Mouse (Mus musculus) limb, embryonic 11.5 days (tissue): ENCODE measurements around the gene Arl6. TPM values are rescaled to one million over a fixed set of nuclear protein-coding genes. Genes with fewer than 3 reads are reported as not detected.

ENCODE experiments used
- ATAC-seq: fragments of 200-750 bp; cut with Nextera tagmentation; 2 replicates; pipeline ENCODE4 v1.8.0; 2017; ENCODE audit warnings: low read depth; ENCODE audit not compliant: insufficient number of reproducible peaks, low FRiP score, low TSS enrichment
- DNase-seq: peaks from one replicate; pipeline ENCODE4 v3.0.0-alpha.2; 2015; ENCODE audit warnings: low spot score
- H3K27ac ChIP-seq: fragments of 300-500 bp; sonication (generic); replicated peaks from 2 replicates; pipeline ENCODE4 v1.5.1; 2014; ENCODE audit warnings: low read depth, mild to moderate bottlenecking, low read length
- H3K27me3 ChIP-seq: fragments of 300-500 bp; sonication (generic); 2 replicates; pipeline ENCODE4 v1.6.1; 2014; ENCODE audit warnings: mild to moderate bottlenecking, low read length, mixed read lengths; ENCODE audit not compliant: control insufficient read depth, insufficient read depth
- H3K36me3 ChIP-seq: fragments of 300-500 bp; sonication (generic); 2 replicates; pipeline ENCODE4 v1.6.1; 2014; ENCODE audit warnings: mild to moderate bottlenecking, low read length, moderate library complexity, mixed read lengths; ENCODE audit not compliant: control insufficient read depth, insufficient read depth
- H3K4me1 ChIP-seq: fragments of 300-500 bp; sonication (generic); 2 replicates; pipeline ENCODE4 v1.6.1; 2014; ENCODE audit warnings: low read length, mixed read lengths; ENCODE audit not compliant: control insufficient read depth, insufficient read depth
- H3K4me2 ChIP-seq: fragments of 300-500 bp; sonication (generic); 2 replicates; pipeline ENCODE4 v1.6.1; 2014; ENCODE audit warnings: low read depth, mild to moderate bottlenecking, moderate library complexity; ENCODE audit not compliant: severe bottlenecking
- H3K4me3 ChIP-seq: fragments of 300-500 bp; sonication (generic); 2 replicates; pipeline ENCODE4 v1.5.1; 2014; ENCODE audit warnings: low read depth, low read length
- H3K9ac ChIP-seq: fragments of 300-500 bp; sonication (generic); 2 replicates; pipeline ENCODE4 v1.6.1; 2014; ENCODE audit warnings: mild to moderate bottlenecking, low read length
- H3K9me3 ChIP-seq: fragments of 300-500 bp; sonication (generic); 2 replicates; pipeline ENCODE4 v1.6.1; 2016; ENCODE audit warnings: low read length; ENCODE audit not compliant: control insufficient read depth
- WGBS: fragments of 180-500 bp; shearing (Covaris S2); extraction: QIAGEN DNeasy Blood & Tissue Kit; methylation state at CpG from one replicate; pipeline ENCODE4 v1.1.7; 2014; 5-methylcytosine and 5-hydroxymethylcytosine counted together
- polyA plus RNA-seq: library from polyadenylated mRNA; unstranded; fragments of >200 nt; fragmentation: Nextera tagmentation; extraction: Ambion mirVana; gene quantifications from 2 replicates; pipeline ENCODE4 v1.2.1, GENCODE M21; 2014

The Arl6 gene
- polyA plus RNA-seq, 1 experiment from 2014 or later, result 44.3 TPM

- Histone ChIP-seq H3K36me3 (no peaks in the 10 kb centered on the region), H3K4me1 (peaks cover 7% of the 10 kb centered on the region; the same call in 1 of the 2 replicates), H3K27me3 (no peaks in the 10 kb centered on the region), H3K9ac (no peak overlapping the region), H3K27ac (no peak overlapping the region), H3K9me3 (no peaks in the 10 kb centered on the region), H3K4me2 (peak overlapping the region; percentile 66; the same call in 1 of the 2 replicates), H3K4me3 (no peak overlapping the region)
- DNase-seq, result no peak
- 16% methylated on average over 4 of the region's 4 CpGs for WGBS
- no peak for ATAC-seq
Observed at GRCm38 (mm10) chr16:59598997-59599396, 40.2 kb downstream of the Arl6 start.

- Histone ChIP-seq H3K27me3 (no peaks in the 10 kb centered on the region), H3K9ac (no peak overlapping the region), H3K36me3 (no peaks in the 10 kb centered on the region), H3K9me3 (no peaks in the 10 kb centered on the region), H3K4me3 (no peak overlapping the region), H3K4me2 (no peak overlapping the region), H3K4me1 (peaks cover 7% of the 10 kb centered on the region; the same call in 1 of the 2 replicates), H3K27ac (no peak overlapping the region)
- WGBS, result 90% methylated on average over 6 of the region's 6 CpGs
- no peak for ATAC-seq
- no peak for DNase-seq
Observed at GRCm38 (mm10) chr16:59597256-59597655, 41.9 kb downstream of the Arl6 start.

- Histone ChIP-seq H3K9ac (no peak overlapping the region), H3K27ac (no peak overlapping the region), H3K27me3 (no peaks in the 10 kb centered on the region), H3K4me2 (no peak overlapping the region), H3K4me3 (no peak overlapping the region), H3K36me3 (no peaks in the 10 kb centered on the region), H3K4me1 (peaks cover 7% of the 10 kb centered on the region; the same call in 1 of the 2 replicates), H3K9me3 (no peaks in the 10 kb centered on the region)
- no peak for DNase-seq
- WGBS, result 75% methylated on average over 3 of the region's 3 CpGs
- no peak for ATAC-seq
Observed at GRCm38 (mm10) chr16:59594714-59595113, 44.5 kb downstream of the Arl6 start.

GRCm38 (mm10) chr16:59590790-59591189, 48.4 kb downstream of the Arl6 start:
- no peak overlapping the region for H3K4me3 ChIP-seq
- no peaks in the 10 kb centered on the region for H3K36me3 ChIP-seq
- no peaks in the 10 kb centered on the region for H3K27me3 ChIP-seq
- H3K9me3 ChIP-seq, result no peaks in the 10 kb centered on the region
- H3K9ac ChIP-seq, result no peak overlapping the region
- DNase-seq, result no peak
- 75% methylated on average over 6 of the region's 6 CpGs for WGBS
- H3K27ac ChIP-seq, result no peak overlapping the region
- H3K4me1 ChIP-seq, result no peaks in the 10 kb centered on the region
- H3K4me2 ChIP-seq, result no peak overlapping the region
- ATAC-seq, result no peak

GRCm38 (mm10) chr16:59588351-59589025, 50.7 kb downstream of the Arl6 start:
- no peak overlapping the region for H3K4me3 ChIP-seq

GRCm38 (mm10) chr16:59587816-59588215, 51.4 kb downstream of the Arl6 start:
- 84% methylated on average over 10 of the region's 10 CpGs for WGBS

More at GRCm38 (mm10) chr16:59588351-59589025, 50.7 kb downstream of the Arl6 start:
- WGBS, result 77% methylated on average over 13 of the region's 13 CpGs
- no peak overlapping the region for H3K9ac ChIP-seq
- H3K4me2 ChIP-seq, result no peak overlapping the region
- H3K9me3 ChIP-seq, result no peaks in the 10 kb centered on the region
- no peaks in the 10 kb centered on the region for H3K27me3 ChIP-seq
- no peaks in the 10 kb centered on the region for H3K4me1 ChIP-seq
- no peaks in the 10 kb centered on the region for H3K36me3 ChIP-seq
- peak; percentile 21 for DNase-seq
- ATAC-seq, result no peak
- no peak overlapping the region for H3K27ac ChIP-seq

GRCm38 (mm10) chr16:59586911-59587310, 52.3 kb downstream of the Arl6 start:
- H3K4me1 ChIP-seq, result no peaks in the 10 kb centered on the region
- H3K4me2 ChIP-seq, result no peak overlapping the region
- no peak overlapping the region for H3K27ac ChIP-seq
- H3K36me3 ChIP-seq, result no peaks in the 10 kb centered on the region
- DNase-seq (peak; percentile 17), ATAC-seq (no peak)
- no peaks in the 10 kb centered on the region for H3K9me3 ChIP-seq
- no peak overlapping the region for H3K9ac ChIP-seq
- 92% methylated on average over 8 of the region's 8 CpGs for WGBS
- H3K27me3 ChIP-seq, result no peaks in the 10 kb centered on the region
- no peak overlapping the region for H3K4me3 ChIP-seq

More at GRCm38 (mm10) chr16:59587816-59588215, 51.4 kb downstream of the Arl6 start:
- H3K4me1 ChIP-seq, result no peaks in the 10 kb centered on the region
- H3K27ac ChIP-seq, result no peak overlapping the region
- DNase-seq (peak; percentile 16), ATAC-seq (no peak)
- no peak overlapping the region for H3K9ac ChIP-seq
- H3K27me3 ChIP-seq, result no peaks in the 10 kb centered on the region
- H3K9me3 ChIP-seq, result no peaks in the 10 kb centered on the region
- H3K4me2 ChIP-seq, result no peak overlapping the region
- H3K4me3 ChIP-seq, result no peak overlapping the region
- no peaks in the 10 kb centered on the region for H3K36me3 ChIP-seq

GRCm38 (mm10) chr16:59586276-59586675, 52.9 kb downstream of the Arl6 start:
- H3K4me1 ChIP-seq, result no peaks in the 10 kb centered on the region
- H3K9ac ChIP-seq, result no peak overlapping the region
- H3K4me2 ChIP-seq, result no peak overlapping the region
- no peaks in the 10 kb centered on the region for H3K9me3 ChIP-seq
- no peak for ATAC-seq
- DNase-seq, result peak; percentile 20
- H3K27ac ChIP-seq, result no peak overlapping the region
- H3K4me3 ChIP-seq, result no peak overlapping the region
- 59% methylated on average over 6 of the region's 6 CpGs for WGBS
- no peaks in the 10 kb centered on the region for H3K27me3 ChIP-seq
- no peaks in the 10 kb centered on the region for H3K36me3 ChIP-seq
